Mouse (Mus musculus): ENCODE data around the gene 4921539E11Rik. TPM values are rescaled to one million over a fixed set of nuclear protein-coding genes. Genes with fewer than 3 reads are reported as not detected.

Gene 4921539E11Rik
- not detected for polyA plus RNA-seq (2017; shearing (Covaris generic))

GRCm38 (mm10) chr4:103290763-103291162 lies at the start of gene 4921539E11Rik:
4921539E11Rik (minus strand) TSS chr4:103290863.
- ATAC-seq = no peak

- no peak for ATAC-seq
Measured at GRCm38 (mm10) chr4:103335134-103335533, 44.5 kb upstream of the 4921539E11Rik start.

DNA sequence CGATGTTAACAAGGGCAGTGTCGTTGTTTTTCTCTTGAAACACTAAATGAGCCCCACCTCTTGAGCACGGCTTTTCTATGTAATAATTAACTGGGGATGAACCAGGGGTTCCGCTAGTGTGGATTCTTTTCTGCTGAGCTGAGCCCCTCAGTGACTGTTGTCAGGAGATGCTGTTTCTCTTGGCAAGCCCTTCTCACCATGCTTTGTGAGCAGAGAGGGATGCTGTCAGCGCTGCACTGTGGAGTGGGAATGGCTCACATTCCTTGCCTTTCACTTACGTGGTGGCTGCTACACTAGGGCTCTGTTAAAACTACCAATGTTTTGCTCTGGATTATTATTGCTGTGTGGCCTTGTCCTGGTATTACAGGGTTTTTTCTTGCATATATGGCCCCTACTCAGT lies 38.7 kb upstream of the 4921539E11Rik start:
- no peak for ATAC-seq

DNA sequence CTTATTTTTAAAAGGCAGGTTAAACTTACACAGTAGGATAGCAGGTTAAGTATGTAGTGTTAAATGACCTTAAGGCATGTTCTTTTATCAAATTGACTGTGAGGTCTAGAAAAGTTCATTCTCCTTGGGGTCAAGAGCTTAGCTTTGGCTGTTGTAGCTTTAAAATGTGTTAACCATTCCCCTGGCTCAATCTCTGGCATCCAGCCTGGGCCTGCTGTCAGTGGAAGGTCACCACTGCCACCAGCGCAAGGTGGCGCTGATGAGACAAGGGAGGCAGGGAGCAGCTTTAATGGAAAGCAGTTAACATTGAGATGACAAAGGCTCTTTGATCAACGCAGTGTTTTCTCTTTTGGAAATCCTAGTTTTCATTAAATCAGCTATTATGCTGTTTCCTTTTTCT lies 36.3 kb upstream of the 4921539E11Rik start:
- no peak for ATAC-seq

- no peak for ATAC-seq
Measured at GRCm38 (mm10) chr4:103324688-103325451, 34.2 kb upstream of the 4921539E11Rik start.

DNA sequence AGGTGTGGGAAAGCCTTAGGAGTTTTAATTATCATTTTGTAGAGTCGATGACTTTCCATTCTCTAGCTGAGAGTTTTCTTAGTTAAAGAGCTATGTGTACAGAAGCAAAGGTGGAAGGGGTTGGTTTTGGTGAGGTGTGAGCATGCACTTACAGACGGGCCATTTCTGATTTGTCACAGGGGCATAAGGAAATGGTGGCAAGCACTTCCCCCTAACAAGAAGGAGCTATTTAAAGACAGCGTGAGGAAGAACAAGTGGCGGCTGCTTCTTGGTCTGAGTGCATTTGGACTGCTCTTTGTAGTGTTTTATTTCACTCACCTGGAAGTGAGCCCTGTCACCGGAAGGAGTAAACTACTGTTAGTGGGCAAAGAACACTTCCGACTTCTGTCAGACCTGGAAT lies 30.8 kb upstream of the 4921539E11Rik start:
- no peak for ATAC-seq

GRCm38 (mm10) chr4:103315861-103316260 lies 25.2 kb upstream of the 4921539E11Rik start:
- ATAC-seq = no peak

DNA sequence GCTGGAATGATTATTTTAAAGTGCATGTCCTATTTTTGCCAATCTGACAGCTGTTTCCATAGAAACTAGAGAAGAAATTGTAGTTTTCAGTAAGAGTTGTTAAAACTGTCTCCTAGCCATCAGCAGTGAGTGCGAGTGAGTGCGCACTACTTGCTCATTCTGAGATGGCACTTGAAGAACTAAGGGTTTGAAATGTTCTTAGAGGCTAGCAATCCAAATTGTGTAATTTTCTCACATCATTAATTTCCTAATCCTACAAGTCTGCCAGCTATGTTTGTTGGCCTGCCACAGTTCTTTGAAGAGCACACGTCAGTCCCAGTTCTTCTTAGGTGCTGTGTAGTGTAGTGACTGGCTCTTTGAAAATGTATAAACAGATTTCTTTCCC lies 23.9 kb upstream of the 4921539E11Rik start:
- no peak for ATAC-seq

- peak; percentile 95 for ATAC-seq
Measured at GRCm38 (mm10) chr4:103313587-103314525, 23.2 kb upstream of the 4921539E11Rik start, which contains the start of gene Oma1. Oma1 (plus strand) TSS chr4:103313812.

GRCm38 (mm10) chr4:103303851-103304250 lies 13.2 kb upstream of the 4921539E11Rik start:
- no peak for ATAC-seq

GRCm38 (mm10) chr4:103299342-103299741 lies 8.7 kb upstream of the 4921539E11Rik start:
- no peak for ATAC-seq

DNA sequence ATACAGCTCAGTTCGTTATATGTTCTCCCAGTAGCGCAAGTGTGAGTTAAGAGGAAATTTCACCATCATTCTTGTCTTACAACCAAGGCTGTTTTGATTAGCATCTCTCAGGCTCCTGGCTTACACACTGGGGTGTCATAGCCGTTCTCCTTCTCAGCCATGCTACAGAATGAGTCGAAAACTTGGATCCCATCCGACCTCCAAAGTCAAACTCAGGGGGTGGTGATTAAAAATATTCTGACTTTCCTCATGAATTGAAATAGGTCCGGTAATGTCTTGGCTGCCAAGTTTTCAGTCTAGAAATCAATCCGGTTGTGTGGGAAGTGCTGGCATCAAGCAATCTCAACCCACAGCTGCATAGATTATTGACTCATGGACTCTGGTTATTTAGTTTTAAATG lies 2.3 kb downstream of the 4921539E11Rik start:
- ATAC-seq = no peak

GRCm38 (mm10) chr4:103273021-103273420 lies 17.6 kb downstream of the 4921539E11Rik start:
- no peak for ATAC-seq

GRCm38 (mm10) chr4:103269336-103269735 lies 21.3 kb downstream of the 4921539E11Rik start:
- ATAC-seq = no peak

GRCm38 (mm10) chr4:103265166-103265565 lies 25.5 kb downstream of the 4921539E11Rik start:
- no peak for ATAC-seq

- no peak for ATAC-seq
Measured at GRCm38 (mm10) chr4:103263812-103264396, 26.8 kb downstream of the 4921539E11Rik start.

DNA sequence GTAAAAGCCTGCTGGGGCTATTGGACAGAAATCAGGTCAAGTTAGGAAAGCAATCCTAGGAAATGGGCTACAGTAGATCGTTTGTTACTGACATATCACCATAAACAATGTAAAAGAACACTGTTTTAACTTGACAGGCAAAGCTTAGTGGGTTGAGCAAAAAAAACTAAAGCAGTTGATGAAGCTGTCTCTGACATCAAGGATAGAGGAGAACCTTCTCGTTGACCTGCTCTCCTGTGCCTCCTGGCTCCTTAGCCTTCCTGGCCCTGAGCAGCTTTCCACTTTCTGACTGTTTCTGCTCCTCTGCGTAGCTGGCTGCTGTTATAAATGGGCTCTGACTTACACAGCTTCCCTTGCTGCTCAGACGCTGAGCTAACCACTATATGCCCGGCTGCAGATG lies 27.3 kb downstream of the 4921539E11Rik start:
- no peak for ATAC-seq

DNA sequence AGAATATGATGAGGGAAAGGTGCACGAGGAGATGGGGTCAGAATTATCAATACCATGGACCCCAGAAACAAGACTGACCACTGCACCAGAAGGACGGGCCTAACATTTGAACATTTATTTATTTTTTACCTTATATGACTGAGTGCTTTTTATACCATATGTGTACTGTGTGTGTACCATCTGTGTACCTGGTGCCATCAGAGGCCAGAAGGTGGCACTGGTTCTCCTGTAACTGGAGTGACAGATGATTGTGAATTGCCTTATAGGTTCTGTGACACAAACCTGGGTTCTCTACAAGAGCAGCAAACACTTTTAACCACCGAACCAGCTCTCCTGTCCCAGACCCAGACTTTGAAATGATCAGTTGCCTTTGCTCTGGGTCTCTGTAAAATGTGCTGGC lies 31.8 kb downstream of the 4921539E11Rik start:
- no peak for ATAC-seq

- ATAC-seq = no peak
Measured at GRCm38 (mm10) chr4:103253846-103254245, 36.8 kb downstream of the 4921539E11Rik start.

GRCm38 (mm10) chr4:103249436-103250085 lies 41.1 kb downstream of the 4921539E11Rik start:
- no peak for ATAC-seq

DNA sequence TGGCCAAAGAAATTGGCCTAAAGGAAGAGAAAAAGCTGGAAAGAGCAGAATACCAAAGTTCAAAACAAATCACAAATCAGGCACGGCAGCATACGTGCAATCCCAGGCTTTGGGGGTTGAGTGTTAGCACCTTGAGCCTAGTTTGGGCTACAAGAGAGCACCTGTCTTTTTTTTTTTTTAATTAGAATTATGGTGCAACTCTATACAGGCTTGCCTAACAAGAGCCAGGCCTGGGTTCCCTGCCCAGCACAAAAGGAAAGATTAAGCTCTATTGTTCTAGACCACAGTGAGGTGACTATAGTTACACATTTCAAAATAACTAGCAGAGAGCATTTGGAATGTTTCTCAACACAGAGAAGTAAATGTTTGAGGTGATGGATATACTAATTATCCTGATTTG lies 42.9 kb downstream of the 4921539E11Rik start:
- ATAC-seq = no peak

- no peak for ATAC-seq
Measured at GRCm38 (mm10) chr4:103247249-103247648, 43.4 kb downstream of the 4921539E11Rik start.

DNA sequence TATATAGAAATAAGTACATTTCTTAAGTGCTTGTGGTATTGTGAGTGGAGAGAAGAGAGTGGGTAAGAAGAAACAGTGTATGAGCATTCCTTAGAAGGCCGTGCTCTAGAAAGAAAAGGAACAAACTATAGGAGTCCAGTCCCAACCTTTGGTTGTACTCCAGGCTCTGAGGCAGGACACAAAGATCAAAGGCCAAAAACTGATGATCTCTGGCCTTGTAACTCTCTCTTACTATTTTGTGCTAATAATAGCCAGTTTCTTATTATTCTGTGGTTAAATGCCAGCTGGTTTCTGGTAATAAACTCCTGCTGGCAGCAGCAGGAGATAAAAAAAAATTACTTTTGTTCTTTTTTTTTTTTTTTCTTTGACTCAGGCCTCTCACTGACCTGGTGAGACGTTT lies 58.5 kb downstream of the 4921539E11Rik start:
- ATAC-seq = no peak

Data from CD4-positive, CD25-positive, alpha-beta regulatory T cell, adult 4 months (primary cell).